Mouse (Mus musculus) cerebellum, postnatal 25 days (tissue): ENCODE results near the gene Tom1l2.

Experiments used
- DNase-seq, 2 experiments: peaks; one replicate each; pipeline ENCODE4 v3.0.0; 2021; ENCODE audit warnings: mixed read lengths in 2 of 2

Tom1l2 gene

GRCm38 (mm10) chr11:60345868-60346267, 6.8 kb downstream of the Tom1l2 start:
- DNase-seq: no peak

GRCm38 (mm10) chr11:60339361-60339760, 13.3 kb downstream of the Tom1l2 start:
- no peak for DNase-seq

- peak; percentile 62 to 73 for DNase-seq
Measured at GRCm38 (mm10) chr11:60338291-60338690, 14.4 kb downstream of the Tom1l2 start.

- DNase-seq: no peak
Measured at GRCm38 (mm10) chr11:60335771-60336170, 16.9 kb downstream of the Tom1l2 start.

- DNase-seq: peak; percentile 36 to 57
Measured at GRCm38 (mm10) chr11:60334124-60334523, 18.6 kb downstream of the Tom1l2 start.

- DNase-seq: no peak
Measured at GRCm38 (mm10) chr11:60333461-60333860, 19.2 kb downstream of the Tom1l2 start.

GRCm38 (mm10) chr11:60330551-60330950, 22.2 kb downstream of the Tom1l2 start:
- no peak for DNase-seq

- DNase-seq: no peak
Measured at GRCm38 (mm10) chr11:60323731-60324130, 29.0 kb downstream of the Tom1l2 start.

- no peak for DNase-seq
Measured at GRCm38 (mm10) chr11:60321438-60321837, 31.3 kb downstream of the Tom1l2 start.

GRCm38 (mm10) chr11:60320426-60321037, 32.2 kb downstream of the Tom1l2 start:
- DNase-seq: peak; percentile 26 to 32

- DNase-seq: peak; percentile 29 to 39
Measured at GRCm38 (mm10) chr11:60319257-60320066, 33.2 kb downstream of the Tom1l2 start.

GRCm38 (mm10) chr11:60318716-60319115, 34.0 kb downstream of the Tom1l2 start:
- DNase-seq: no peak

GRCm38 (mm10) chr11:60317376-60318102, 35.2 kb downstream of the Tom1l2 start:
- DNase-seq: no peak

- no peak for DNase-seq
Measured at GRCm38 (mm10) chr11:60316883-60317282, 35.8 kb downstream of the Tom1l2 start.

- DNase-seq: peak; percentile 38 to 64
Measured at GRCm38 (mm10) chr11:60316250-60316649, 36.5 kb downstream of the Tom1l2 start.

GRCm38 (mm10) chr11:60311025-60311854, 41.5 kb downstream of the Tom1l2 start:
- DNase-seq: peak; percentile 89 to 91

- no peak for DNase-seq
Measured at GRCm38 (mm10) chr11:60309875-60310274, 42.8 kb downstream of the Tom1l2 start.

GRCm38 (mm10) chr11:60308506-60309116, 44.1 kb downstream of the Tom1l2 start:
- no peak for DNase-seq

- no peak for DNase-seq
Measured at GRCm38 (mm10) chr11:60308061-60308460, 44.6 kb downstream of the Tom1l2 start.

- peak in 1 of 2 experiments; percentile 46 for DNase-seq
Measured at GRCm38 (mm10) chr11:60307375-60307825, 45.3 kb downstream of the Tom1l2 start.

GRCm38 (mm10) chr11:60306834-60307233, 45.9 kb downstream of the Tom1l2 start:
- peak; percentile 39 to 68 for DNase-seq

GRCm38 (mm10) chr11:60305611-60306010, 47.1 kb downstream of the Tom1l2 start:
- DNase-seq: no peak
